9 mouse cellular contexts compared by ENCODE assay signal in genomic region chr4:155129996-155130395, GRCm38 (mm10). TPM values are rescaled to one million over a fixed set of nuclear protein-coding genes. Genes with fewer than 3 reads are reported as not detected.
DNase-seq lines count a peak whose midpoint lies in the region; ATAC-seq and TF ChIP-seq lines count a peak whose summit lies in the region.
"Had no signal": no experiment of that assay in that cellular context is flagged by ENCODE, and none has a peak within 500 bp of the region (broad histone marks: within the 10 kb centered on the region; RNA-seq: fewer than 3 reads in every experiment).

No protein-coding gene starts in this region.

- no peak overlapping the region for H3K27ac ChIP-seq in kidney, adult 2 months (ENCODE audit: insufficient read depth, low read depth, low read length)
- peak overlapping the region; percentile 76 for H3K27ac ChIP-seq in forebrain, embryonic 13.5 days
- peak overlapping the region; percentile 96 to 97 for H3K27ac ChIP-seq in heart, embryonic 14.5 days (replicated peaks in 1 of 2; ENCODE audit: control insufficient read depth in 1 of 2, insufficient read depth in 1 of 2, low read depth in 2 of 2, low read length in 2 of 2)
- H3K27ac ChIP-seq in left cerebral cortex, adult 2 months, result peak overlapping the region; percentile 92
- no peak overlapping the region for H3K27ac ChIP-seq in midbrain, postnatal 0 days (ENCODE audit: low read depth, low read length)
- H3K27ac ChIP-seq: kidney, postnatal 0 days had no signal

- no peaks in the 10 kb centered on the region for H3K27me3 ChIP-seq in kidney, adult 2 months (replicated peaks; ENCODE audit: control insufficient read depth, insufficient read depth, low read length)
- no peaks in the 10 kb centered on the region for H3K27me3 ChIP-seq in forebrain, embryonic 13.5 days
- no peaks in the 10 kb centered on the region for H3K27me3 ChIP-seq in heart, embryonic 14.5 days (ENCODE audit: control insufficient read depth, insufficient read depth, low read length)
- no peaks in the 10 kb centered on the region for H3K27me3 ChIP-seq in midbrain, postnatal 0 days (ENCODE audit: insufficient read depth, low read length)

- H3K4me2 ChIP-seq in forebrain, embryonic 13.5 days, result no peak overlapping the region; the same call in 1 of the 2 replicates
- no peak overlapping the region for H3K4me2 ChIP-seq in heart, embryonic 14.5 days (ENCODE audit: low read length)
- no peak overlapping the region for H3K4me2 ChIP-seq in midbrain, postnatal 0 days (ENCODE audit: low read depth, low read length, poor library complexity, severe bottlenecking)

- intact Hi-C loops in left cerebral cortex, adult 2 months (cut with DNase I), result no loop called here

- H3K9me3 ChIP-seq in forebrain, embryonic 13.5 days (replicated peaks), result no peaks in the 10 kb centered on the region
- H3K9me3 ChIP-seq in heart, embryonic 14.5 days (ENCODE audit: control insufficient read depth, low read length), result no peaks in the 10 kb centered on the region
- H3K9me3 ChIP-seq in midbrain, postnatal 0 days (ENCODE audit: low read length), result no peaks in the 10 kb centered on the region

- ATAC-seq in forebrain, embryonic 13.5 days, result peak; percentile 82
- peak; percentile 70 for ATAC-seq in heart, embryonic 14.5 days (ENCODE audit: insufficient number of reproducible peaks, insufficient read depth, low FRiP score, low read depth)
- peak; percentile 35; the same call in 1 of the 2 replicates for ATAC-seq in midbrain, postnatal 0 days (ENCODE audit: low FRiP score)

- TF ChIP-seq CTCF in kidney, adult 2 months (conservative IDR thresholded peaks at IDR 0.05; ENCODE audit: insufficient read depth, insufficient read length, low read depth, low read length), result no peak
- TF ChIP-seq CTCF in left cerebral cortex, adult 2 months (IDR thresholded peaks at IDR 0.05), result no peak
- TF ChIP-seq CTCF in midbrain, postnatal 0 days (IDR thresholded peaks at IDR 0.05), result no peak

- H3K9ac ChIP-seq in forebrain, embryonic 13.5 days, result peak overlapping the region; percentile 46; the same call in 1 of the 2 replicates
- H3K9ac ChIP-seq in heart, embryonic 14.5 days (ENCODE audit: low read length), result peak overlapping the region; percentile 60
- no peak overlapping the region for H3K9ac ChIP-seq in midbrain, postnatal 0 days (replicated peaks; ENCODE audit: low read length, poor library complexity, severe bottlenecking)

- H3K4me1 ChIP-seq in kidney, adult 2 months (ENCODE audit: control insufficient read depth, insufficient read depth, low read length), result peaks cover 14% of the 10 kb centered on the region
- peaks cover 57% of the 10 kb centered on the region for H3K4me1 ChIP-seq in forebrain, embryonic 13.5 days
- H3K4me1 ChIP-seq in heart, embryonic 14.5 days (ENCODE audit: control insufficient read depth in 2 of 2, insufficient read depth in 2 of 2, low read length in 2 of 2), result peaks cover 66 to 81% of the 10 kb centered on the region in 2 experiments
- peaks cover 7% of the 10 kb centered on the region; the same call in 1 of the 2 replicates for H3K4me1 ChIP-seq in midbrain, postnatal 0 days (ENCODE audit: insufficient read depth, low read length)

- no peak for TF ChIP-seq POLR2A in kidney, adult 2 months (IDR thresholded peaks at IDR 0.05; ENCODE audit: low read depth, low read length)

- no peaks in the 10 kb centered on the region for H3K36me3 ChIP-seq in kidney, adult 2 months (ENCODE audit: control insufficient read depth, insufficient read depth, low read length)
- no peaks in the 10 kb centered on the region for H3K36me3 ChIP-seq in forebrain, embryonic 13.5 days (ENCODE audit: poor library complexity, severe bottlenecking)
- no peaks in the 10 kb centered on the region for H3K36me3 ChIP-seq in heart, embryonic 14.5 days (ENCODE audit: control insufficient read depth, insufficient read depth, low read length)
- no peaks in the 10 kb centered on the region for H3K36me3 ChIP-seq in midbrain, postnatal 0 days (ENCODE audit: insufficient read depth, low read length)

- no peak overlapping the region for H3K4me3 ChIP-seq in kidney, adult 2 months (ENCODE audit: insufficient read depth, low read depth, low read length)
- no peak overlapping the region for H3K4me3 ChIP-seq in forebrain, embryonic 13.5 days
- no peak overlapping the region for H3K4me3 ChIP-seq in heart, embryonic 14.5 days (ENCODE audit: control insufficient read depth in 1 of 2, insufficient read depth in 1 of 2, low read depth in 1 of 2, low read length in 2 of 2)
- H3K4me3 ChIP-seq in left cerebral cortex, adult 2 months, result no peak overlapping the region
- H3K4me3 ChIP-seq in midbrain, postnatal 0 days (ENCODE audit: low read depth, low read length), result no peak overlapping the region

- DNase-seq in kidney, postnatal 14 days, result peak; percentile 48
- DNase-seq in kidney, adult 2 months, result no peak
- peak; percentile 84 to 89 for DNase-seq in left cerebral cortex, adult 2 months (ENCODE audit: extremely low spot score in 1 of 2, low spot score in 2 of 2)
- peak; percentile 91 for DNase-seq in midbrain, postnatal 0 days (ENCODE audit: low spot score)
- DNase-seq in urinary bladder, postnatal 36 days (ENCODE audit: low spot score in 2 of 2), result peak; percentile 83 to 88
- no peak for DNase-seq in thymus, postnatal 14 days

- 68% methylated on average over 14 of the region's 14 CpGs for WGBS in kidney, adult 2 months
- 54% methylated on average over 14 of the region's 14 CpGs for WGBS in forebrain, embryonic 13.5 days
- 24% methylated on average over 14 of the region's 14 CpGs for WGBS in heart, embryonic 14.5 days
- 57% methylated on average over 14 of the region's 14 CpGs for WGBS in midbrain, postnatal 0 days

RNA-seq across cellular contexts. Expression of gene Morn1, which starts 43.6 kb away (rescaled TPM):
- polyA plus RNA-seq in kidney, adult 2 months (2012; rRNA removed), result 10.4 and 12.4 TPM in 2 replicates
- polyA plus RNA-seq in forebrain, embryonic 13.5 days (2015; fragmentation: Nextera tagmentation; extraction: Ambion mirVana), result 7.4 and 9.4 TPM in 2 replicates
- polyA plus RNA-seq in heart, embryonic 14.5 days (2014; fragmentation: Nextera tagmentation; extraction: Ambion mirVana), result 2.5 and 3.0 TPM in 2 replicates
- total RNA-seq in left cerebral cortex, adult 2 months (2021), result 10 to 100 TPM; 10.6 to 11.2 TPM
- 3.3 and 8.5 TPM in 2 replicates for total RNA-seq in midbrain, postnatal 0 days (2014; rRNA removed)
- polyA plus RNA-seq in midbrain, postnatal 0 days (2015; fragmentation: Nextera tagmentation; extraction: Ambion mirVana), result 8.6 and 8.9 TPM in 2 replicates

RNA-seq across cellular contexts. Expression of gene Rer1, which starts 43.8 kb away (rescaled TPM):
- polyA plus RNA-seq in kidney, adult 2 months (2012; rRNA removed), result 133 TPM in 2 replicates
- 125 and 130 TPM in 2 replicates for polyA plus RNA-seq in forebrain, embryonic 13.5 days (2015; fragmentation: Nextera tagmentation; extraction: Ambion mirVana)
- 131 and 141 TPM in 2 replicates for polyA plus RNA-seq in heart, embryonic 14.5 days (2014; fragmentation: Nextera tagmentation; extraction: Ambion mirVana)
- total RNA-seq in left cerebral cortex, adult 2 months (2021), result 10 to 100 TPM; 62.4 to 67.5 TPM
- total RNA-seq in midbrain, postnatal 0 days (2014; rRNA removed), result 91.4 and 104 TPM in 2 replicates
- polyA plus RNA-seq in midbrain, postnatal 0 days (2015; fragmentation: Nextera tagmentation; extraction: Ambion mirVana), result 132 and 133 TPM in 2 replicates

Comparison
In these comparisons a context has a peak if more than half of its experiments do, and no peak if none do; other contexts are left out.
1. DNase-seq: peak in kidney, postnatal 14 days (single experiment), left cerebral cortex, adult 2 months (2 of 2), midbrain, postnatal 0 days (single experiment) and urinary bladder, postnatal 36 days (2 of 2); none in kidney, adult 2 months (single experiment) and thymus, postnatal 14 days (single experiment).
2. H3K27ac ChIP-seq: peak in forebrain, embryonic 13.5 days (single experiment), heart, embryonic 14.5 days (2 of 2) and left cerebral cortex, adult 2 months (single experiment); none in kidney, adult 2 months (single experiment) and midbrain, postnatal 0 days (single experiment).
3. Peak in every context shown above with its lines, with median percentiles within 50 percentile points of each other: ATAC-seq.